Mouse (Mus musculus) neural tube, embryonic 12.5 days (tissue): Measurements from ENCODE around the gene Slc1a3. TPM values are rescaled to one million over a fixed set of nuclear protein-coding genes. Genes with fewer than 3 reads are reported as not detected.

Experiments used
- ATAC-seq: fragments of 200-750 bp; cut with Nextera tagmentation; 2 replicates; pipeline ENCODE4 v1.8.0; 2017; ENCODE audit warnings: low read depth, mild to moderate bottlenecking, moderate TSS enrichment, moderate library complexity; ENCODE audit not compliant: low FRiP score
- H3K27ac ChIP-seq: fragments of 300-500 bp; sonication (generic); 2 replicates; pipeline ENCODE4 v1.5.1; 2016
- H3K27me3 ChIP-seq: fragments of 300-500 bp; sonication (generic); replicated peaks from 2 replicates; pipeline ENCODE4 v1.6.1; 2016; ENCODE audit warnings: mild to moderate bottlenecking
- H3K36me3 ChIP-seq: fragments of 300-500 bp; sonication (generic); 2 replicates; pipeline ENCODE4 v1.6.1; 2016; ENCODE audit warnings: mild to moderate bottlenecking
- H3K4me1 ChIP-seq: fragments of 300-500 bp; sonication (generic); 2 replicates; pipeline ENCODE4 v1.6.1; 2016
- H3K4me2 ChIP-seq: fragments of 300-500 bp; sonication (generic); replicated peaks from 2 replicates; pipeline ENCODE4 v1.6.1; 2016; ENCODE audit warnings: mild to moderate bottlenecking
- H3K4me3 ChIP-seq: fragments of 300-500 bp; sonication (generic); 2 replicates; pipeline ENCODE4 v1.5.1; 2016
- H3K9ac ChIP-seq: fragments of 300-500 bp; sonication (generic); 2 replicates; pipeline ENCODE4 v1.6.1; 2016; ENCODE audit warnings: mild to moderate bottlenecking
- H3K9me3 ChIP-seq: fragments of 300-500 bp; sonication (generic); 2 replicates; pipeline ENCODE4 v1.6.1; 2016; ENCODE audit warnings: mild to moderate bottlenecking
- WGBS: fragments of 180-500 bp; shearing (Covaris S2); methylation state at CpG from one replicate; pipeline ENCODE4 v1.1.7; 2016; 5-methylcytosine and 5-hydroxymethylcytosine counted together
- polyA plus RNA-seq: library from polyadenylated mRNA; unstranded; fragments of >200 nt; fragmentation: Nextera tagmentation; extraction: Ambion mirVana; gene quantifications from 2 replicates; pipeline ENCODE4 v1.2.1, GENCODE M21; 2016

Slc1a3 gene
- polyA plus RNA-seq = 83.3 and 85.3 TPM in 2 replicates

- peak; percentile 80 for ATAC-seq
- no peaks in the 10 kb centered on the region for H3K36me3 ChIP-seq
- WGBS = under 1% methylated on average over 34 of the region's 34 CpGs
- peak within 1 kb of the TSS; percentile 77 for H3K4me2 ChIP-seq
- H3K9ac ChIP-seq = peak within 1 kb of the TSS; percentile 48
- peaks cover 5% of the 10 kb centered on the region; the same call in 1 of the 2 replicates for H3K27me3 ChIP-seq
- no peaks in the 10 kb centered on the region; the same call in 1 of the 2 replicates for H3K4me1 ChIP-seq
- peak within 1 kb of the TSS; percentile 52 for H3K4me3 ChIP-seq
- no peak within 1 kb of the TSS for H3K27ac ChIP-seq
- no peaks in the 10 kb centered on the region for H3K9me3 ChIP-seq
Measured at GRCm38 (mm10) chr15:8710146-8711006, at the start of gene Slc1a3. TSS of gene Slc1a3 (minus strand) at chr15:8710764.

DNA sequence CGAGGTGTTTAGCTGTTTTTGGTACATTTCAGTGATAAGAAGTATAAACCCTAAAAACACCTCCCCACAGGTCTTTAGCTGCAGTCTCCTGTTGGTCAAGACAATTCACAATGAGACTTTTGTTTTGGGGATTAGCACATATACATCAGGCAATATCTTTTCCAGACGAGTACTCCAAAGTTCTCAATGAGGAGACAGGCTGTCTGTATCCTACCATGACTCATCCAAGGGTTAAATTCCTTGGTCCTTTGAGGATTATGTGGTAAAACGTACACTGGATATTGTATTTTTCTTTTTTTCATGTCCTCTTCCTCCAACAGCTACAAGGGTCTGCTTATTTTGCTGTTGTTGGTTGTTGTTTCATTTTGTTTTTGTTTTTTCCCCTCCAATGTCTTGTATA lies 48.5 kb upstream of the Slc1a3 start:
- Histone ChIP-seq H3K4me3 (no peak overlapping the region), H3K4me1 (no peaks in the 10 kb centered on the region), H3K36me3 (no peaks in the 10 kb centered on the region), H3K9ac (no peak overlapping the region), H3K9me3 (no peaks in the 10 kb centered on the region), H3K27me3 (no peaks in the 10 kb centered on the region), H3K27ac (no peak overlapping the region), H3K4me2 (no peak overlapping the region)
- 76% methylated on average over 3 of the region's 3 CpGs for WGBS
- no peak for ATAC-seq

DNA sequence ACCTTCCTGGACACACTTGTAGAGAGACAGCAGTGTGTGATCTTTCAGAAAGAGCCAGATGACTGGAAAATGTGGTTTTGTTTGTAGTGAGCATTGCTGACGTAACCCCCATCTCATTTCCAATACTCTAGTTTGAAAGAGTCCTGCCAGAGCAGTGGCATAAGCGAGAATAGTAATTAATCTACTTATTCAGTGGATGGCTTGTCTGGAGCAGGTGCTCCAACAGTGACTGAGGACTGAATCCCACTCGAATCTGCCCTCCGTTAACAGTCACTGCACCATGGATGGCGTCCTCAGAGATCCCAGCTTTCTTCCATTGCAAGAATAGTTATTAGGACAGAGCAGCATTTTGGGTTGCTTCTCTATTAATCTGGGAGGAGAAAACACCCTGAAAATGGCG lies 45.9 kb upstream of the Slc1a3 start:
- H3K27ac ChIP-seq = no peak overlapping the region
- no peak overlapping the region for H3K9ac ChIP-seq

GRCm38 (mm10) chr15:8749762-8750161 lies 39.2 kb upstream of the Slc1a3 start:
- Histone ChIP-seq H3K9me3 (no peaks in the 10 kb centered on the region), H3K4me3 (no peak overlapping the region)
- WGBS = 90% methylated on average over 4 of the region's 4 CpGs

More for the DNA sequence above, 45.9 kb upstream of the Slc1a3 start:
- no peaks in the 10 kb centered on the region for H3K36me3 ChIP-seq
- ATAC-seq = no peak
- no peaks in the 10 kb centered on the region for H3K9me3 ChIP-seq
- H3K27me3 ChIP-seq = no peaks in the 10 kb centered on the region
- no peaks in the 10 kb centered on the region for H3K4me1 ChIP-seq
- WGBS = 66% methylated on average over 6 of the region's 6 CpGs
- no peak overlapping the region for H3K4me3 ChIP-seq
- H3K4me2 ChIP-seq = no peak overlapping the region

DNA sequence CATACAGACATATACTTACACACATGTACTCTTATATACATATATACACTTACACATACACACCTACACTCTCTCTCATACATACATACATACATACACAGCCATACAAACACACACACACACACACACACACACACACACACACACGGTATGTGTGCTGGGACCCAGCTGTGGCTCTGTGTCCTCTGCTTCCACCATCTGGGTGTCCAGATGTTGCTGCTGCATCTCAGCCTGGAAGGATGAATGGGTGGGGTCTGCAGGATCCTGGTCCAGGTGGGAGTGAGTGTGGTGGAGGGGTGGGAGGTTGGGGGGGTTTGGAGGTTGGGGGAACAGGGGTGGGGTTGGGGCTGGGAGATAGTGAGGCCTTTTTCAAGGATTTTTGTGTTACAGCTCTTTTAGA lies 38.2 kb upstream of the Slc1a3 start:
- Histone ChIP-seq H3K4me1 (no peaks in the 10 kb centered on the region), H3K9ac (no peak overlapping the region), H3K9me3 (no peaks in the 10 kb centered on the region), H3K27me3 (no peaks in the 10 kb centered on the region), H3K4me2 (no peak overlapping the region), H3K27ac (no peak overlapping the region), H3K36me3 (no peaks in the 10 kb centered on the region), H3K4me3 (no peak overlapping the region)
- no peak for ATAC-seq
- WGBS = 88% methylated on average over 1 of the region's 1 CpGs

More at GRCm38 (mm10) chr15:8749762-8750161, 39.2 kb upstream of the Slc1a3 start:
- Histone ChIP-seq H3K27ac (no peak overlapping the region), H3K36me3 (no peaks in the 10 kb centered on the region), H3K27me3 (no peaks in the 10 kb centered on the region), H3K4me1 (no peaks in the 10 kb centered on the region), H3K9ac (no peak overlapping the region), H3K4me2 (no peak overlapping the region)
- no peak for ATAC-seq

DNA sequence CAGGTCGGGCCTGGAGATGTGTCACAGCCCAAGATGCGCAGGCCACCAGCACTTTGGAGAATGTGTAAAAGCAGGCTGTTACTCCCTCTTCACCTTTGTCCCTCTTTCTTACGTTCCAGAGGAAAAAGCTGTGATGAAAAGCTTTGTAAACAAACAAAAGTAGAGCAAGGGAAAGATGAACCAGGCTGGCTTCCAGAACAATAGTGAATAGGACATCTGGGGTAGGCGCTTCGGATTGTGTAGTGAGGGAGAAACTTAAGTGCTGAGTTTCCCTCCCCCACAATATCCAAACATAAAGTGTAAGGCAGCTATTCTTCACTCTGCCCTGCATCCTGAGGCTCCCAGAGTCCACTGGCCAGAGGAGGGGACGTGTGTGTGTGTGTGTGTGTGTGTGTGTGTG lies 31.0 kb upstream of the Slc1a3 start:
- Histone ChIP-seq H3K4me2 (no peak overlapping the region), H3K4me3 (no peak overlapping the region), H3K9ac (no peak overlapping the region), H3K36me3 (no peaks in the 10 kb centered on the region), H3K27ac (no peak overlapping the region), H3K27me3 (no peaks in the 10 kb centered on the region), H3K9me3 (no peaks in the 10 kb centered on the region), H3K4me1 (no peaks in the 10 kb centered on the region; the same call in 1 of the 2 replicates)
- 43% methylated on average over 6 of the region's 6 CpGs for WGBS
- no peak for ATAC-seq

DNA sequence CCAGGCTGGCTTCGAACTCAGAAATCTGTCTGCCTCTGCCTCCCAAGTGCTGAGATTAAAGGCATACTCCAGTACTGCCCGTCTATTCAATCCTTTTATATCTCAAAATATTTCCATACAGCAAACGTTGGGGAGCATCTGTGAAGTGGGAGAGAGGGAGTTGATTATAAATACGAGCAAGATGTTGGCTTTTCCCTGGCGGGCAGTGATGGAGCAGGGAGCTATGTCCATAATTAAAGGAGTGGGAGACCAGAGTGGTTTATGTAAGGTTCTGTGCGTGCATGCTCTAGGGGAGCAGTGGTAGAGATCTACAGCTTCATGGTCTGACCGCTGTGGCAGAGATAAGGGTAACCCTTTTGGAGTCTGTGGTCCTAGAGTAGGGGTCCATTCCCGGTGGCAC lies 30.2 kb upstream of the Slc1a3 start:
- 93% methylated on average over 8 of the region's 8 CpGs for WGBS
- Histone ChIP-seq H3K27me3 (no peaks in the 10 kb centered on the region), H3K36me3 (no peaks in the 10 kb centered on the region), H3K4me2 (no peak overlapping the region), H3K9ac (no peak overlapping the region), H3K27ac (no peak overlapping the region), H3K4me1 (no peaks in the 10 kb centered on the region; the same call in 1 of the 2 replicates), H3K9me3 (no peaks in the 10 kb centered on the region), H3K4me3 (no peak overlapping the region)
- ATAC-seq = no peak

GRCm38 (mm10) chr15:8738156-8738555 lies 27.6 kb upstream of the Slc1a3 start:
- no peak for ATAC-seq
- Histone ChIP-seq H3K27me3 (no peaks in the 10 kb centered on the region), H3K4me1 (peaks cover 7% of the 10 kb centered on the region), H3K4me2 (no peak overlapping the region), H3K36me3 (no peaks in the 10 kb centered on the region), H3K9me3 (no peaks in the 10 kb centered on the region), H3K4me3 (no peak overlapping the region), H3K27ac (no peak overlapping the region), H3K9ac (no peak overlapping the region)
- WGBS = 92% methylated on average over 5 of the region's 5 CpGs

- no peaks in the 10 kb centered on the region for H3K36me3 ChIP-seq
- WGBS = 69% methylated on average over 6 of the region's 6 CpGs
- no peak overlapping the region for H3K9ac ChIP-seq
- no peaks in the 10 kb centered on the region for H3K27me3 ChIP-seq
- no peak for ATAC-seq
- no peak overlapping the region for H3K27ac ChIP-seq
- H3K4me2 ChIP-seq = no peak overlapping the region
- H3K9me3 ChIP-seq = no peaks in the 10 kb centered on the region
- peaks cover 7% of the 10 kb centered on the region for H3K4me1 ChIP-seq
- H3K4me3 ChIP-seq = no peak overlapping the region
Measured at GRCm38 (mm10) chr15:8734363-8734739, 23.8 kb upstream of the Slc1a3 start.

GRCm38 (mm10) chr15:8733669-8734362 lies 23.3 kb upstream of the Slc1a3 start:
- no peak overlapping the region for H3K27ac ChIP-seq
- H3K36me3 ChIP-seq = no peaks in the 10 kb centered on the region
- H3K27me3 ChIP-seq = no peaks in the 10 kb centered on the region
- H3K4me2 ChIP-seq = no peak overlapping the region
- H3K4me1 ChIP-seq = peaks cover 7% of the 10 kb centered on the region
- 13% methylated on average over 7 of the region's 7 CpGs for WGBS
- ATAC-seq = no peak
- no peak overlapping the region for H3K4me3 ChIP-seq
- H3K9ac ChIP-seq = no peak overlapping the region
- H3K9me3 ChIP-seq = no peaks in the 10 kb centered on the region

GRCm38 (mm10) chr15:8728861-8729260 lies 18.3 kb upstream of the Slc1a3 start:
- H3K9ac ChIP-seq = no peak overlapping the region
- no peaks in the 10 kb centered on the region for H3K36me3 ChIP-seq
- H3K4me1 ChIP-seq = peaks cover 4% of the 10 kb centered on the region
- H3K4me3 ChIP-seq = no peak overlapping the region
- no peak overlapping the region for H3K27ac ChIP-seq
- no peak for ATAC-seq
- H3K27me3 ChIP-seq = no peaks in the 10 kb centered on the region
- H3K4me2 ChIP-seq = no peak overlapping the region
- no peaks in the 10 kb centered on the region for H3K9me3 ChIP-seq
- 91% methylated on average over 7 of the region's 7 CpGs for WGBS

DNA sequence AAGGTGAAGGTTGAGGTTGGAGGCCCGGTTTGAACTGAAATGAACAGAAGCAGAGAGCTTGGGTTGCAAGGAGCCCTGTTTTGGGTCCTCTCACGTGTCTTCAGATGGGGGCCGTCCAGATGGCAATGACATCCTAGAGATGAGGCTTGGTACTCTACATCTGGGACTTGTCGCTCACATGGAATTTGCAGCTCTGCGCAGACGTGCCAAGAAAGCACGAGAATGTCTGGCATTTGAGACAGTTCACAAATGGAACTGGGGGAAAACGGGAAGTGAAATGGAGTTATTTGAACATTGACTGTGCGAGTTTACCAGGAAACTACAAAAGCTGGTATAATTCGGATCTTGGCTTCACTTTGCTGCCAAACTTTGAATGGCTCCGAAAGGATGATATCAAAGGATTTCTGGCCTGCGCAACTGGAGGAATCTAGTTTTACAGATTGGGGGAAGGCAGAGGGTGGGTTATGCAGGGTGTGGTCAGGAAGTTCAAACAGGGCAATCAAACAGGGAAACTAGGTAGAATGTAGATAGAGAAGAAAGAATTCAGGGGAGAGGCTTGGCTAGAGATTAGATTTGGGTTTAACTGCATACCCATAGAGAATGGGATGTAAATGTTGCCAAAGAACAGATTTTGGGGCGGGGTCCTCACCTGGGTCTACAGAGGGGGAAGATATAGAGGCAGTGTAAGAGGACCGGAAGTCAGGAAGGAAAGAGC lies 12.0 kb upstream of the Slc1a3 start:
- no peaks in the 10 kb centered on the region for H3K27me3 ChIP-seq
- H3K4me2 ChIP-seq = no peak overlapping the region
- H3K27ac ChIP-seq = no peak overlapping the region
- no peak overlapping the region for H3K9ac ChIP-seq
- no peak for ATAC-seq
- H3K4me1 ChIP-seq = no peaks in the 10 kb centered on the region
- 92% methylated on average over 14 of the region's 14 CpGs for WGBS
- H3K4me3 ChIP-seq = no peak overlapping the region
- H3K36me3 ChIP-seq = no peaks in the 10 kb centered on the region
- H3K9me3 ChIP-seq = no peaks in the 10 kb centered on the region
